Mouse (Mus musculus) urinary bladder, postnatal 25 days (tissue): ENCODE results near the gene Olfr889.
"Not testable (repeated sequence)": the region's sequence is repeated elsewhere in the genome, so short reads cannot be mapped to it uniquely, and the experiment has no call there.

Experiments used
- DNase-seq: peaks from one replicate; pipeline ENCODE4 v3.0.0; 2022; ENCODE audit warnings: low spot score

Gene Olfr889

GRCm38 (mm10) chr9:38114898-38115297 is at the start of gene Olfr889:
Olfr889 (plus strand) TSS chr9:38115198.
- DNase-seq: no peak

GRCm38 (mm10) chr9:38083772-38084171 is 31.2 kb upstream of the Olfr889 start, which contains the start of gene Olfr887:
Olfr887 (plus strand) TSS chr9:38084072.
- no peak for DNase-seq

DNA sequence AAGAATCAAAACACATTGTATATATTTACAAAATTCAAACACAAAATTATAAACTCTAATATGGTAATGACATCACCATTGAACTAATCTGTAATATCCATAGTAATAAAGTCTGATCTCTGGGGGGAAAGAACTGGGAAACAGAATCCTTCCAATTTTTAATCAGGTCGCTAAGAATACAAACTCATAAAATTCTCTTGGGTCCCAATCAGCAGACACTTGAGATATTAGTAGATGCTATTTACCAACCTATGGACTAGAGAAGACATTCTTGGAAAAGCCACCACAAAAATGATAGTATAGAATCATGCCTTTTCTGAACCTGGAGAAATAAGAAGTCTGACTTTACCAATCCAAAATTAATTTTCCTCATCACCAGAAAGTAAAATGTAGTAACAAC is 7.2 kb upstream of the Olfr889 start, which contains the start of gene Olfr888:
Olfr888 (plus strand) TSS at position 301 of the 400 bp plus-strand sequence.
- DNase-seq: no peak

GRCm38 (mm10) chr9:38142217-38142616 is 27.2 kb downstream of the Olfr889 start, which contains the start of gene Olfr890:
Olfr890 (plus strand) TSS chr9:38142517.
- DNase-seq: no peak

- DNase-seq: not testable (repeated sequence)
Measured at GRCm38 (mm10) chr9:38168341-38168740, 53.3 kb downstream of the Olfr889 start.
